Mouse (Mus musculus): Measurements from ENCODE around the gene Sema3d. TPM values are rescaled to one million over a fixed set of nuclear protein-coding genes. Genes with fewer than 3 reads are reported as not detected.

The Sema3d gene
- polyA plus RNA-seq, 1 experiment from 2014 or later = not detected

GRCm38 (mm10) chr5:12467568-12468336 lies 84.6 kb downstream of the Sema3d start:
- Histone ChIP-seq H3K79me2 (ENCODE audit: inconsistent target) (no peaks in the 10 kb centered on the region), H3K27ac (no peak overlapping the region), H3K4me3 (ENCODE audit: inconsistent target) (no peak overlapping the region), H3K36me3 (ENCODE audit: inconsistent target) (no peaks in the 10 kb centered on the region)
- 86% methylated on average over 4 of the region's 4 CpGs for WGBS (ENCODE audit: missing documents)

DNA sequence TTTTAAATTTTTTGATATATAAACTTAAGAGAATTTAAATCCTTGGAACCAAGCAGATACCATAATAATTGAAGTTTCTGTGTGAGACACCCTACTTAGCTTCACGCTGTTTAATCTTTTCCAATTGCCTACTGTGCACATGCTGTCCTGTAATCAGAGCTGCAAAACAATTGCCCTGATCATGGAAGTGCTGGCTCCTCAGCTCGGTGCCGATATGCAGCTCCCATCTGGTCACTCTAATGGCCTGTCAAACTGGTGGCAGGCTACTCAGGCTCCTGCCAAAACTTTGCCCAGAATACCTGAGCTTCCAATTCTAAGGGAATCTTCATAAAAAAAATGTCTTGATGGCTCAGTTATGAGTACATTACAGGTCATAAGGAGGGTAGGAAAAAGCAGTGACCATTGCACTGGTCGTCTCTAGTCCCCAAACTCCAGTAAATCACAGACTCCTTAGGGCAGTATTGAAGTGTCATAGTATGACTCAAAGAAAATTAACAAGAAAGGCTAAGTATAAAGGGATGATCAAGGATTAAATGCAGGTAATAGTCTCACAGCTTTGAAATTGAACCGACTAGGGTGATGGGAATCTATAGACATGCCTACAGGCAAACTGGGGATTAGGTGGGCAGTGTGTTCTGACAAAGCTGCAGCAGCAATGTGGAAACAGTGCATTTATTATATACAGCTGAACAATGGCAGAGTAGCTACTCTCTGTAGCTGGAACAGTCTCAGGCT lies 91.9 kb downstream of the Sema3d start:
- 83% methylated on average over 5 of the region's 5 CpGs for WGBS (ENCODE audit: missing documents)
- no peaks in the 10 kb centered on the region for H3K36me3 ChIP-seq (ENCODE audit: inconsistent target)
- no peak overlapping the region for H3K27ac ChIP-seq
- no peaks in the 10 kb centered on the region for H3K79me2 ChIP-seq (ENCODE audit: inconsistent target)
- H3K4me3 ChIP-seq (ENCODE audit: inconsistent target) = no peak overlapping the region

GRCm38 (mm10) chr5:12475639-12475916 lies 92.4 kb downstream of the Sema3d start:
- Histone ChIP-seq H3K4me3 (ENCODE audit: inconsistent target) (no peak overlapping the region), H3K36me3 (ENCODE audit: inconsistent target) (no peaks in the 10 kb centered on the region), H3K79me2 (ENCODE audit: inconsistent target) (no peaks in the 10 kb centered on the region), H3K27ac (no peak overlapping the region)
- WGBS (ENCODE audit: missing documents) = 91% methylated on average over 4 of the region's 4 CpGs

DNA sequence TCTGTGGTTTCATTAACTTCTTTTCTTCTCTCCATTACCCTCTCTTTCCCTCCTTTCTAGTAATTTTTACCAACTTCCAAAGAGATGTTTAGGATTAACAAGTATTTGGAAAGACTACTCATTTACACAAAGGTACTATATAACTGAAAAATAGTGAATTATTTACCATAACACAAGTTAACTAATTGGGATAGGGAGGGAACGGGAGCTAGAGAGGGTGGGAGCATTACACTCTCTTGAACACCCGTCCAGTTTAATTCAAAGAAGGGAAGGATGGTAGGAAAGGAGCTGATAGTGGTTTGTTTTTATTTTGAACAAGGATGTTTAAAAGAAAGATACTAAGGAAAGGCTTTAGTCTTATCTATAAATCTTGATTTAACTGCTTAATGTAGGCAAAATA lies 104.7 kb downstream of the Sema3d start:
- H3K36me3 ChIP-seq (ENCODE audit: inconsistent target) = no peaks in the 10 kb centered on the region
- no peaks in the 10 kb centered on the region for H3K79me2 ChIP-seq (ENCODE audit: inconsistent target)
- no peak overlapping the region for H3K4me3 ChIP-seq (ENCODE audit: inconsistent target)
- no peak overlapping the region for H3K27ac ChIP-seq
- 100% methylated on average over 2 of the region's 2 CpGs for WGBS (ENCODE audit: missing documents)

GRCm38 (mm10) chr5:12491704-12492103 lies 108.5 kb downstream of the Sema3d start:
- H3K36me3 ChIP-seq (ENCODE audit: inconsistent target) = no peaks in the 10 kb centered on the region
- 100% methylated on average over 1 of the region's 1 CpGs for whole genome bisulfite sequencing (ENCODE audit: missing documents)
- H3K79me2 ChIP-seq (ENCODE audit: inconsistent target) = no peaks in the 10 kb centered on the region
- H3K4me3 ChIP-seq (ENCODE audit: inconsistent target) = no peak overlapping the region
- no peak overlapping the region for H3K27ac ChIP-seq

DNA sequence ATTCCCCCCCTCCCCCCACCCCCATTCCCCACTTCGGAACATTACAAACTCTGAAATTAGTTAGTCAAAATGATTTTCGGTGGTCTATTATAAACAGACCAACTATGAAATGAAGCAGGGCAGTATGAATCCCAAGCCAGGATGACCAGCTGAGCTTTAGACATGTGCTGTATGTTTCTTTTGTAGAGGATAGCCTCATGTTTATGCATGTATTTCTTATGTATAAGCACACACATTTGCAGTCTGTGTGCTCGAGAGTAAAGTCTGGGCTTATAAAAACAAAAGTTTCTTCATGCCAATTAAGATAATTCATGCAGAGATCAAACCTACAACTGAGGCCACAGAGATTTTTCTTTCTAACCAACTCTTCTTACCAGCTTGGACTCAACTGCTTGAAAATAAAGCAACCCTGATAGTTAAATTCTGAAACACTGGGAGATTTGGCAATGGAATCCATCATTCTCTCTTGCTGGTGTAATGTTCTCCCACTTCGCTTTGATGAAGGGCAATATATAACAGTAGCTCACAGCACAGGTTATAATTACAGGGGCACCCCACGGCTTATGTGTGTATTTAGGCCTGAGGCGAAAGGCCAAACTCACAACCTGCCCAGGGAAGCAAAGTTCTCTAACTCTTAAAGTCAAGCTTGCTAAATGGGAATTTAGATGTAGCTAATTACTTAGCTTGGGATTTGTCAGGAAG lies 115.2 kb downstream of the Sema3d start:
- Histone ChIP-seq H3K4me3 (ENCODE audit: inconsistent target) (no peak overlapping the region), H3K79me2 (ENCODE audit: inconsistent target) (no peaks in the 10 kb centered on the region), H3K27ac (no peak overlapping the region), H3K36me3 (ENCODE audit: inconsistent target) (no peaks in the 10 kb centered on the region)
- WGBS (ENCODE audit: missing documents) = 87% methylated on average over 5 of the region's 6 CpGs

DNA sequence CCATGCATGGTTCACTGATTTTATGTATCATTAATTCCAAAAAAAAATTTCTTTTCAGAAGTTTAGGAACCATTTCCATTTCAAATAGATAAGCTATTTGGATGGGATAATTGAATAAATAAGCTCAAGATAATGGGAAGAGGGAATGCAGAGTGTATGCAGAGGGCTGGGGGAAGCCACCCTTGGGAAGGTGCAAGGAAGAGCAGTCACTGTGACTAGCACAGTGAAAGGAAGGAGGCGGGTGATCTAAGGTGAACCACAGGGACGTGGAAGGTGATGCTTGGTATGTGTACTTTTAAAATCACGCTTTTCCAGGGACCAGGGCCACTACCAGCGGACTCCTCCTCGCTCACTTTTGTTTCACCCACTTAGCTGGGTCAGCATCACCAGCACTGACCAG lies 115.9 kb downstream of the Sema3d start:
- no peak overlapping the region for H3K27ac ChIP-seq
- no peaks in the 10 kb centered on the region for H3K36me3 ChIP-seq (ENCODE audit: inconsistent target)
- H3K79me2 ChIP-seq (ENCODE audit: inconsistent target) = no peaks in the 10 kb centered on the region
- WGBS (ENCODE audit: missing documents) = 83% methylated on average over 5 of the region's 5 CpGs
- no peak overlapping the region for H3K4me3 ChIP-seq (ENCODE audit: inconsistent target)

- H3K36me3 ChIP-seq (ENCODE audit: inconsistent target) = no peaks in the 10 kb centered on the region
- no peaks in the 10 kb centered on the region for H3K79me2 ChIP-seq (ENCODE audit: inconsistent target)
- WGBS (ENCODE audit: missing documents) = 88% methylated on average over 5 of the region's 6 CpGs
- no peak overlapping the region for H3K27ac ChIP-seq
- H3K4me3 ChIP-seq (ENCODE audit: inconsistent target) = no peak overlapping the region
Observed at GRCm38 (mm10) chr5:12499791-12500504, 116.8 kb downstream of the Sema3d start.

DNA sequence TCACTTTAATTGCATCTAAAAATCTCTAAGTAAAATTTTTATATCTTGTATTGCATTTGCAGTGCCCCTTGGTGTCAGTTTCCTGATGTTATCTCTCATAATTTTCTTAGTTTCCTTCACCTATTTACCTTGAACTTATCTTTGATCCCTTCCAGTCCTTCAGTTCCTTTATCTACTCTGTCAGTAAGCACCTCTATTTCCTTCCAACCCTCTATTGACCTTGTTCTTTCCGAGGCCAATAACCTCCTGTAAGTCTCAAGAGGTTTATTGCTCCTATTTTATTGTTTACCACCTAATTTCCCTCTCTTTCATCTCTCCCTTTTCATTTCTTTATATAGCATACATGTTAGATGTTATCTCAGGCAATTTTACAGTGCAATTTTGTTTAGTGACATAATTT lies 129.3 kb downstream of the Sema3d start:
- Histone ChIP-seq H3K36me3 (ENCODE audit: inconsistent target) (no peaks in the 10 kb centered on the region), H3K27ac (no peak overlapping the region), H3K4me3 (ENCODE audit: inconsistent target) (no peak overlapping the region), H3K79me2 (ENCODE audit: inconsistent target) (no peaks in the 10 kb centered on the region)
- 6% methylated on average over 1 of the region's 1 CpGs for WGBS (ENCODE audit: missing documents)

- H3K4me3 ChIP-seq (ENCODE audit: inconsistent target) = no peak overlapping the region
- 87% methylated on average over 4 of the region's 4 CpGs for WGBS (ENCODE audit: missing documents)
- no peak overlapping the region for H3K27ac ChIP-seq
- no peaks in the 10 kb centered on the region for H3K79me2 ChIP-seq (ENCODE audit: inconsistent target)
- H3K36me3 ChIP-seq (ENCODE audit: inconsistent target) = no peaks in the 10 kb centered on the region
Observed at GRCm38 (mm10) chr5:12515283-12515682, 132.1 kb downstream of the Sema3d start.

- Histone ChIP-seq H3K4me3 (ENCODE audit: inconsistent target) (no peak overlapping the region), H3K27ac (no peak overlapping the region), H3K36me3 (ENCODE audit: inconsistent target) (no peaks in the 10 kb centered on the region), H3K79me2 (ENCODE audit: inconsistent target) (no peaks in the 10 kb centered on the region)
- 76% methylated on average over 4 of the region's 4 CpGs for WGBS (ENCODE audit: missing documents)
Observed at GRCm38 (mm10) chr5:12525235-12525767, 142.1 kb downstream of the Sema3d start.

- WGBS (ENCODE audit: missing documents) = 90% methylated on average over 2 of the region's 2 CpGs
- Histone ChIP-seq H3K4me3 (ENCODE audit: inconsistent target) (no peak overlapping the region), H3K79me2 (ENCODE audit: inconsistent target) (no peaks in the 10 kb centered on the region), H3K27ac (no peak overlapping the region), H3K36me3 (ENCODE audit: inconsistent target) (no peaks in the 10 kb centered on the region)
Observed at GRCm38 (mm10) chr5:12528596-12528995, 145.4 kb downstream of the Sema3d start.

DNA sequence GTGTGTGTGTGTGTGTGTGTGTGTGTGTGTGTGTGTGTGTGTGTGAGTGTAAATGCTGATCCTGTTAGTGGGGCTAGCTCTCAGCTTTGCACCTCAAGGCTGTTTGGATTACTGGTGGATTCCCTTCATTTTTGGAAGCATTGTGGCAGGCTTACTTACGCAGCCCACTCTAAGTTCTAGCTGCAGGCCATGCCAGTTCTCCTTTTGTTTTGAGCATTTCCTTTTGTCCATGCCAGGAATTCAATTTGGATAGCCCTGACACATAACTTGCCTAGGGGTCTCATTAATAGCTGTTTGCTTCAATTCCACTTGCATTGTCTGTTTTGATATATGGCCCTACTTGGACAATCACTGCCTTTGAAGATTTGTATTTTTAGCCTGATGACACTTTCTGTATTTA lies 146.6 kb downstream of the Sema3d start:
- 86% methylated on average over 1 of the region's 1 CpGs for WGBS (ENCODE audit: missing documents)
- Histone ChIP-seq H3K36me3 (ENCODE audit: inconsistent target) (no peaks in the 10 kb centered on the region), H3K79me2 (ENCODE audit: inconsistent target) (no peaks in the 10 kb centered on the region), H3K27ac (no peak overlapping the region), H3K4me3 (ENCODE audit: inconsistent target) (no peak overlapping the region)

DNA sequence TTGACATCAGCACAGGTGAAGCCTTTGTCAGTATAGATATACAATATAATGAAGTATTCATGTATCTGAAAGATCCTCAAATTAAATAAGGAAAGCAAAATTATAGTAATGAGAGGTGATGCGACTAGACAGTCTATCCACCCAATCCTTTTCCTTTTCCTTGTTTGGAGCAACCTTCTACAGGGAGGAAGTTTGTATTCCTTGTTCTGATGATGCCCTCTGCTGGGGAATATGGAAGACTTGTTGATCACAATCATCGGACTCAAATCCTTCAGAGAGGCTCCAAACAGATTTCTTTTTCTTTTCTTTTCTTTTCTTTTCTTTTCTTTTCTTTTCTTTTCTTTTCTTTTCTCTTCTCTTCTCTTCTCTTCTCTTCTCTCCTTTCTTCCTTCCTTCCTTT lies 158.1 kb downstream of the Sema3d start:
- Histone ChIP-seq H3K36me3 (ENCODE audit: inconsistent target) (no peaks in the 10 kb centered on the region), H3K4me3 (ENCODE audit: inconsistent target) (no peak overlapping the region), H3K27ac (no peak overlapping the region), H3K79me2 (ENCODE audit: inconsistent target) (no peaks in the 10 kb centered on the region)
- 46% methylated on average over 2 of the region's 2 CpGs for WGBS (ENCODE audit: missing documents)

Data from macrophage (primary cell).